Mouse (Mus musculus) small intestine, adult 2 months (tissue): Measurements from ENCODE around the gene Vps51.

ENCODE experiments used
- CTCF ChIP-seq: fragments of 200-500 bp; IDR thresholded peaks from 2 replicates; pipeline ENCODE4 v1.5.1; 2012; ENCODE audit warnings: low read depth, mild to moderate bottlenecking, control low read depth, inconsistent platforms, low read length, moderate library complexity, mixed read lengths; ENCODE audit not compliant: insufficient replicate concordance, insufficient read length; ENCODE audit errors: extremely low read depth
- POLR2A ChIP-seq: fragments of 200-500 bp; IDR thresholded peaks from 2 replicates; pipeline ENCODE4 v1.6.1; 2012; ENCODE audit warnings: low read depth, mild to moderate bottlenecking, control low read depth, inconsistent platforms, low read length, moderate library complexity

GRCm38 (mm10) chr19:6126289-6126688 is 49.3 kb upstream of the Vps51 start:
- TF ChIP-seq POLR2A: no peak
- peak; percentile 57; the same call in 1 of the 2 replicates for TF ChIP-seq CTCF
